Mouse (Mus musculus) olfactory bulb, adult 2 months (tissue): ENCODE measurements at regions not wholly inside any gene's neighbourhood (a gene's known extent, or its start where the extent isn't known, plus 50 kb on each side); places are given as distances from the start of the nearest gene placed in this dataset.

Experiments used
- CTCF ChIP-seq: fragments of 200-500 bp; IDR thresholded peaks from 2 replicates; pipeline ENCODE4 v1.5.1; 2012; ENCODE audit warnings: low read depth, mild to moderate bottlenecking, low read length, moderate library complexity; ENCODE audit not compliant: insufficient read depth
- POLR2A ChIP-seq: fragments of 200-500 bp; IDR thresholded peaks from 2 replicates; pipeline ENCODE4 v1.6.1; 2012; ENCODE audit warnings: mild to moderate bottlenecking, low read depth, low read length, moderate library complexity; ENCODE audit not compliant: insufficient read depth

DNA sequence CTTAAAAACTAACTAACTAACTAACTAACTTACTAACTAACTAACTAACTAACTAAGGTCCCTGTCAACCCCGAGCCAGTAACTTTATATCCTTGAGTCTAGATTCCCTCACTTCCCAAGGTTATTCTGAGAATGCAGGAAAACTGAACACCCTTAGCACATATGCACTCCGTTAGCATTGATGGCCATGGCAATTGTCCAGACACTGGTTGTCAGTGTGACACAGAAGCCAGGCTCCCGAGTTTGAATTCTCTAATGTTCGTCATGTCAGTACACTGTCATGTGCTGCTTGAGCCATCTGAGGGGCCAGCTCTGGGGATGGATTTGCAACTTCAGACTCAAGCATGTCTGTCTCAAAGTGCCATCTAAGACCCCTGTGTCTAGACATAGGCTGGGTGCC, 217.3 kb upstream of the Auts2 start:
- TF ChIP-seq CTCF (no peak), POLR2A (no peak)
